8 mouse cellular contexts compared by ENCODE assay signal in genomic region chr8:116671543-116671942, GRCm38 (mm10).
DNase-seq lines count a peak whose midpoint lies in the region; ATAC-seq and TF ChIP-seq lines count a peak whose summit lies in the region.
"Had no signal": no experiment of that assay in that cellular context is flagged by ENCODE, and none has a peak within 500 bp of the region (broad histone marks: within the 10 kb centered on the region; RNA-seq: fewer than 3 reads in every experiment).

No protein-coding gene starts in this region.

- peak; percentile 53 for TF ChIP-seq CTCF in intestine, postnatal 0 days (IDR thresholded peaks at IDR 0.05; ENCODE audit: low read depth)

- H3K4me2 ChIP-seq in intestine, postnatal 0 days (replicated peaks; ENCODE audit: low read depth) = no peak overlapping the region
- H3K4me2 ChIP-seq in intestine, embryonic 16.5 days (ENCODE audit: low read depth, low read length) = no peak overlapping the region

- 60% methylated on average over 5 of the region's 5 CpGs for WGBS in intestine, postnatal 0 days
- WGBS in intestine, embryonic 16.5 days = 62% methylated on average over 5 of the region's 5 CpGs

- no peaks in the 10 kb centered on the region for H3K9me3 ChIP-seq in intestine, postnatal 0 days (ENCODE audit: control insufficient read depth)
- no peaks in the 10 kb centered on the region for H3K9me3 ChIP-seq in intestine, embryonic 16.5 days (ENCODE audit: control insufficient read depth, low read length)

- H3K4me3 ChIP-seq in intestine, postnatal 0 days (ENCODE audit: low read depth, low read length) = no peak overlapping the region
- no peak overlapping the region for H3K4me3 ChIP-seq in intestine, embryonic 16.5 days (ENCODE audit: low read length)
- H3K4me3 ChIP-seq: megakaryocyte, embryonic 14.5 days had no signal

- no peak for ATAC-seq in intestine, postnatal 0 days
- no peak for ATAC-seq in intestine, embryonic 16.5 days
- no peak for ATAC-seq in cerebellum, adult (ENCODE audit: insufficient number of reproducible peaks, low FRiP score, low TSS enrichment)

- no peak overlapping the region for H3K9ac ChIP-seq in intestine, postnatal 0 days (ENCODE audit: low read depth, low read length)
- H3K9ac ChIP-seq in intestine, embryonic 16.5 days (ENCODE audit: low read depth, low read length) = no peak overlapping the region

- H3K27ac ChIP-seq in intestine, postnatal 0 days (ENCODE audit: low read depth, low read length) = no peak overlapping the region
- no peak overlapping the region for H3K27ac ChIP-seq in intestine, embryonic 16.5 days (ENCODE audit: low read length)

- H3K27me3 ChIP-seq in intestine, postnatal 0 days (replicated peaks; ENCODE audit: control insufficient read depth, insufficient read depth, low read length) = no peaks in the 10 kb centered on the region
- no peaks in the 10 kb centered on the region for H3K27me3 ChIP-seq in intestine, embryonic 16.5 days (replicated peaks; ENCODE audit: control insufficient read depth, insufficient read depth, low read length)
- H3K27me3 ChIP-seq: megakaryocyte, embryonic 14.5 days had no signal

- H3K4me1 ChIP-seq in intestine, postnatal 0 days (replicated peaks; ENCODE audit: control insufficient read depth, insufficient read depth, low read length) = no peaks in the 10 kb centered on the region
- no peaks in the 10 kb centered on the region for H3K4me1 ChIP-seq in intestine, embryonic 16.5 days (ENCODE audit: control insufficient read depth, insufficient read depth, low read length)
- H3K4me1 ChIP-seq: megakaryocyte, embryonic 14.5 days had no signal

- no peaks in the 10 kb centered on the region for H3K36me3 ChIP-seq in intestine, postnatal 0 days (ENCODE audit: control insufficient read depth, insufficient read depth)
- no peaks in the 10 kb centered on the region for H3K36me3 ChIP-seq in intestine, embryonic 16.5 days (ENCODE audit: control insufficient read depth, insufficient read depth, low read length)

- peak; percentile 26 for DNase-seq in CD4-positive helper T cell, adult 2 months (ENCODE audit: low read depth, low spot score)
- DNase-seq in ES-CJ7 (ENCODE audit: low read depth, low spot score) = peak; percentile 84
- peak; percentile 12 for DNase-seq in kidney, postnatal 14 days
- DNase-seq in spleen, postnatal 14 days (ENCODE audit: low spot score in 2 of 2) = no peak

Comparison
In these comparisons a context has a peak if more than half of its experiments do, and no peak if none do; other contexts are left out.
1. DNase-seq: peak in CD4-positive helper T cell, adult 2 months (single experiment), ES-CJ7 (single experiment) and kidney, postnatal 14 days (single experiment); none in spleen, postnatal 14 days (0 of 2).